Mouse (Mus musculus) heart, embryonic 15.5 days (tissue): Measurements from ENCODE around the gene Cdk10. TPM values are rescaled to one million over a fixed set of nuclear protein-coding genes. Genes with fewer than 3 reads are reported as not detected.

Experiments
- ATAC-seq: fragments of 200-750 bp; cut with Nextera tagmentation; replicated peaks from 2 replicates; pipeline ENCODE4 v1.8.0; 2017; ENCODE audit warnings: low read depth, moderate TSS enrichment; ENCODE audit not compliant: insufficient number of reproducible peaks, insufficient read depth, low FRiP score
- H3K27ac ChIP-seq: fragments of 300-500 bp; sonication (generic); 2 replicates; pipeline ENCODE4 v1.5.1; 2015; ENCODE audit warnings: mild to moderate bottlenecking, inconsistent platforms
- H3K27me3 ChIP-seq: fragments of 300-500 bp; sonication (generic); 2 replicates; pipeline ENCODE4 v1.6.1; 2015; ENCODE audit warnings: inconsistent platforms
- H3K36me3 ChIP-seq: fragments of 300-500 bp; sonication (generic); 2 replicates; pipeline ENCODE4 v1.6.1; 2015; ENCODE audit warnings: mild to moderate bottlenecking, inconsistent platforms
- H3K4me1 ChIP-seq: fragments of 300-500 bp; sonication (generic); replicated peaks from 2 replicates; pipeline ENCODE4 v1.6.1; 2015; ENCODE audit warnings: inconsistent platforms
- H3K4me2 ChIP-seq: fragments of 300-500 bp; sonication (generic); 2 replicates; pipeline ENCODE4 v1.6.1; 2015; ENCODE audit warnings: inconsistent platforms, mild to moderate bottlenecking, moderate library complexity
- H3K4me3 ChIP-seq: fragments of 300-500 bp; sonication (generic); 2 replicates; pipeline ENCODE4 v1.5.1; 2015; ENCODE audit warnings: mild to moderate bottlenecking, inconsistent platforms
- H3K9ac ChIP-seq: fragments of 300-500 bp; sonication (generic); 2 replicates; pipeline ENCODE4 v1.6.1; 2015; ENCODE audit warnings: mild to moderate bottlenecking, inconsistent platforms
- H3K9me3 ChIP-seq: fragments of 300-500 bp; sonication (generic); replicated peaks from 2 replicates; pipeline ENCODE4 v1.6.1; 2016; ENCODE audit warnings: inconsistent platforms
- WGBS: fragments of 180-500 bp; shearing (Covaris S2); methylation state at CpG from one replicate; pipeline ENCODE4 v1.1.7; 2015; ENCODE audit warnings: mixed read lengths; 5-methylcytosine and 5-hydroxymethylcytosine counted together
- polyA plus RNA-seq: library from polyadenylated mRNA; unstranded; fragments of >200 nt; fragmentation: Nextera tagmentation; extraction: Ambion mirVana; gene quantifications from 2 replicates; pipeline ENCODE4 v1.2.1, GENCODE M21; 2015

The Cdk10 gene
- polyA plus RNA-seq, 1 experiment from 2014 or later, result 17.7 TPM

DNA sequence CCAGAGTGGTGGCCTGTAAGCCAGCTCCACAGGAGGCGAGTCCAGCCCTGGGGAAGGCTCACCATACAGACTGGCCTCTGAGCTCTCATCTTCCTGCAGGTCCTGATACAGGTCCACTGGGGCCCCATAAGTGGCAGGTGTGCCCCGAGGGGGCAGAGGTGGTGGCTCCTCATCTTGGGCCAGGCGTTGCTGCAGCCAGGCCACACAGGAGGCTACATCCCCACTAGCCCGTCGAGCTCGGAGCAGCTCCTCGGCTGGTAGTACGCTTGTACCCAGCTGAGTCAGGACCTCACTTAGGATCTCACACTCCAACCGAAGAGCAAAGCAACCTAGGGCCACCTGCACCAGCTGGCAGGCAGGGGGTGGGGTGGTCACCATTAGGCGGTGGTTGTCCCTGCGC lies 9.1 kb downstream of the Cdk10 start:
- no peak overlapping the region for H3K27ac ChIP-seq
- H3K27me3 ChIP-seq, result peaks cover 35% of the 10 kb centered on the region
- H3K9ac ChIP-seq, result no peak overlapping the region
- H3K36me3 ChIP-seq, result peaks cover 3% of the 10 kb centered on the region; the same call in 1 of the 2 replicates
- H3K4me2 ChIP-seq, result no peak overlapping the region
- 72% methylated on average over 11 of the region's 11 CpGs for WGBS
- no peak overlapping the region for H3K4me3 ChIP-seq
- ATAC-seq, result no peak
- no peaks in the 10 kb centered on the region for H3K9me3 ChIP-seq
- H3K4me1 ChIP-seq, result peaks cover 17% of the 10 kb centered on the region

GRCm38 (mm10) chr8:123234918-123235519 lies 10.4 kb downstream of the Cdk10 start:
- no peak overlapping the region for H3K27ac ChIP-seq
- H3K4me1 ChIP-seq, result peaks cover 17% of the 10 kb centered on the region
- WGBS, result 36% methylated on average over 13 of the region's 13 CpGs
- peaks cover 35% of the 10 kb centered on the region for H3K27me3 ChIP-seq
- peak overlapping the region; percentile 65 for H3K9ac ChIP-seq
- no peaks in the 10 kb centered on the region for H3K36me3 ChIP-seq
- H3K9me3 ChIP-seq, result no peaks in the 10 kb centered on the region
- H3K4me3 ChIP-seq, result peak overlapping the region; percentile 67
- peak overlapping the region; percentile 97 for H3K4me2 ChIP-seq
- no peak for ATAC-seq

- Histone ChIP-seq H3K9ac (peak within 1 kb of the TSS; percentile 65), H3K9me3 (no peaks in the 10 kb centered on the region), H3K27ac (no peak within 1 kb of the TSS), H3K4me3 (peak within 1 kb of the TSS; percentile 67), H3K4me1 (peaks cover 17% of the 10 kb centered on the region), H3K36me3 (no peaks in the 10 kb centered on the region), H3K4me2 (peak within 1 kb of the TSS; percentile 97), H3K27me3 (peaks cover 35% of the 10 kb centered on the region)
- ATAC-seq, result peak; percentile 87
- 2% methylated on average over 57 of the region's 57 CpGs for WGBS
Measured at GRCm38 (mm10) chr8:123235520-123236497, 11.2 kb downstream of the Cdk10 start, which contains the start of gene Spata2l. Gene Spata2l, minus strand, starts transcription at chr8:123236233.

GRCm38 (mm10) chr8:123239398-123239797 lies 14.8 kb downstream of the Cdk10 start:
- H3K4me2 ChIP-seq, result no peak overlapping the region
- peaks cover 22% of the 10 kb centered on the region; the same call in 1 of the 2 replicates for H3K36me3 ChIP-seq
- no peak overlapping the region for H3K27ac ChIP-seq
- ATAC-seq, result no peak
- H3K9ac ChIP-seq, result no peak overlapping the region
- peaks cover 17% of the 10 kb centered on the region for H3K4me1 ChIP-seq
- H3K27me3 ChIP-seq, result peaks cover 26% of the 10 kb centered on the region
- WGBS, result 85% methylated on average over 10 of the region's 10 CpGs
- H3K4me3 ChIP-seq, result no peak overlapping the region
- H3K9me3 ChIP-seq, result no peaks in the 10 kb centered on the region

DNA sequence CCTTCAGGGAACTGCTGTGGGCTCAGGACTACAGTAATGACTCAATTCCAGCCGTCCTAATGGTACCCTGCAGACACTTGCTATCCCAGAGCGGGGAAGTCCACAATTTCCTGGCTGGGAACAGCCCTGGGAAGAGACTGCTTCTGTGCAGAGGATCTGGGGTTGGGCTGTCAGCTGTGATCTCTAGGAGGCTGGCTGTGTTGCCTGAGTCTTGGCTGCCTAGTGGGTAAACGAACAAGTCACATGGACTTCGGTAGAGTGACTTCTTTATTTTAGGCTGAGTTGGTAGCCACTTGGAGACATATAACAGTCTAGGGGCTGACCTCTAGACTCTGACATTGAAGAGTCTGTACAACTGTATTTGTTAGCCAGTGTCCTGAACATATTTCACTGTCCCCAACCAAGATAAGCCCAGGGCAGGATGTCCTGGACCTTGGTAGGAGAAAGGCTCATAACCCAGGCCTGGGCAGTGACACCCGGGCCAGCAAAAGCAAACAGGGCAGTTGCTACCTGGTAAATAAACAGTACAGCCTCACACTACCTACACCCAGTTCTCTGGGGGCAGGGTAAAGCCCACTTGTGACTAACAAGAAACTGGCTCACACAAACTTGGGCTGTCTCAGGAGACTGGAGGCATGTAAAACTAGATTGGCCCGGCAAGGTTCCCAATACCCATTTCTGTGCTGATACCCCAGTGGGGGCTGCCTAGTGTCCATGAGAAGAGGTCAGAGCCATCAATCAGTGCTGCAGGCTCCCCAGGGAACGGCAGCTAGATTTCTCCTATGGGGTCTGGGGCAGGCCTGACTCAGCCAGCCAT lies 17.7 kb downstream of the Cdk10 start:
- H3K9me3 ChIP-seq, result no peaks in the 10 kb centered on the region
- 81% methylated on average over 7 of the region's 7 CpGs for WGBS
- H3K27me3 ChIP-seq, result 0 out of 2 replicates have a peak, but pooled peaks cover under 1% of the 10 kb centered on the region

GRCm38 (mm10) chr8:123243053-123243452 lies 18.4 kb downstream of the Cdk10 start:
- Histone ChIP-seq H3K4me1 (no peaks in the 10 kb centered on the region), H3K9ac (no peak overlapping the region), H3K4me3 (no peak overlapping the region), H3K27ac (no peak overlapping the region), H3K27me3 (no peaks in the 10 kb centered on the region), H3K36me3 (peaks cover 58% of the 10 kb centered on the region), H3K4me2 (no peak overlapping the region), H3K9me3 (no peaks in the 10 kb centered on the region)
- 68% methylated on average over 11 of the region's 11 CpGs for WGBS
- ATAC-seq, result no peak; the same call in 1 of the 2 replicates

More for the DNA sequence above, 17.7 kb downstream of the Cdk10 start:
- H3K4me3 ChIP-seq, result no peak overlapping the region
- H3K4me1 ChIP-seq, result no peaks in the 10 kb centered on the region
- H3K9ac ChIP-seq, result no peak overlapping the region
- H3K4me2 ChIP-seq, result no peak overlapping the region
- peaks cover 51% of the 10 kb centered on the region for H3K36me3 ChIP-seq
- H3K27ac ChIP-seq, result no peak overlapping the region
- no peak for ATAC-seq

DNA sequence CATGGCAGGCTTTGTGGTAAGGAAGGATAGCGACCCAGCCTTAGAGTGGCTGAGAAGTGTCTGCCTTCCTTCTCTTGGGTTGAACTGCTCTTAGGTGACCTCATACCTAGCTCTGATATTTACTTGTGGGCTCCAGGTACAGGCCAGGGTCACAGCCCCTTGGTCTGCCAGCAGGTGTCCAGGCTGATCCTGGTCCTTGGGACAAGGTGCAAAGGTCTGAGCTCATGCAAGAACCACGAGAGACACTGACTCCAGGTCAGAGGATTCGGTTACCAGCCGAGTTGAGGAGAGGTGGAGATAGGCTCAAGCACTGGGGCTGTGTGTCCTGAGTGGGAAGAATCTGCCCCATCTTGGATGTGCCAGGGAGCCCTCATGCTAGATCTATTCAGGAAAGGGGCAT lies 19.7 kb downstream of the Cdk10 start:
- no peak overlapping the region for H3K9ac ChIP-seq
- no peak overlapping the region for H3K4me3 ChIP-seq
- ATAC-seq, result no peak
- H3K27ac ChIP-seq, result no peak overlapping the region
- no peaks in the 10 kb centered on the region for H3K27me3 ChIP-seq
- H3K4me1 ChIP-seq, result no peaks in the 10 kb centered on the region
- H3K36me3 ChIP-seq, result peaks cover 71% of the 10 kb centered on the region
- WGBS, result 89% methylated on average over 4 of the region's 4 CpGs
- no peak overlapping the region for H3K4me2 ChIP-seq
- H3K9me3 ChIP-seq, result no peaks in the 10 kb centered on the region

DNA sequence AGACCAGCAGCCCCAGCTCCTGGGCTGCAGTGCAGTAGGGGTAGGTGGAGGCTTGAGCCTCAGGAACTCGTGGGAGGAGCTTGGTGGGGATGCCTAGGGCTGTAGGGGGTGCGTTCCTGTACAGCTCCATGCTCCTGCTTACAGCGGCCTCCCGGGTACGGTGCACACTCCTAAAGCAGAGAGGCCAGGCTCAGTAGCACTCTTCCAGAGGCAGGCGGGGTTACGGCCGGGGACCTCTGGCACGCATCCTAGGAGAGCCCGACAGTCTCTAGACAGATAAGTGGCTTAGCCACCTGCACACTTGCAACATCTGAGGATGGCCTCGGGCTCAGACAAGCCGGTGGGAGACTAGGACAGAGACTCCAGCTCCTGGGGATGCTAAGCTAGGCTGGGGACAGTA lies 20.9 kb downstream of the Cdk10 start:
- peaks cover 76% of the 10 kb centered on the region for H3K36me3 ChIP-seq
- no peak overlapping the region for H3K9ac ChIP-seq
- WGBS, result 86% methylated on average over 12 of the region's 12 CpGs
- no peak overlapping the region for H3K4me2 ChIP-seq
- no peak for ATAC-seq
- H3K4me3 ChIP-seq, result no peak overlapping the region
- H3K4me1 ChIP-seq, result no peaks in the 10 kb centered on the region
- no peak overlapping the region for H3K27ac ChIP-seq
- H3K9me3 ChIP-seq, result no peaks in the 10 kb centered on the region
- no peaks in the 10 kb centered on the region for H3K27me3 ChIP-seq

GRCm38 (mm10) chr8:123247748-123248147 lies 23.1 kb downstream of the Cdk10 start:
- peaks cover 68% of the 10 kb centered on the region for H3K36me3 ChIP-seq
- WGBS, result 92% methylated on average over 6 of the region's 6 CpGs
- no peak overlapping the region for H3K9ac ChIP-seq
- no peak for ATAC-seq
- no peak overlapping the region for H3K4me2 ChIP-seq
- no peaks in the 10 kb centered on the region for H3K9me3 ChIP-seq
- no peak overlapping the region for H3K27ac ChIP-seq
- H3K4me1 ChIP-seq, result peaks cover 3% of the 10 kb centered on the region
- H3K4me3 ChIP-seq, result no peak overlapping the region
- no peaks in the 10 kb centered on the region for H3K27me3 ChIP-seq

DNA sequence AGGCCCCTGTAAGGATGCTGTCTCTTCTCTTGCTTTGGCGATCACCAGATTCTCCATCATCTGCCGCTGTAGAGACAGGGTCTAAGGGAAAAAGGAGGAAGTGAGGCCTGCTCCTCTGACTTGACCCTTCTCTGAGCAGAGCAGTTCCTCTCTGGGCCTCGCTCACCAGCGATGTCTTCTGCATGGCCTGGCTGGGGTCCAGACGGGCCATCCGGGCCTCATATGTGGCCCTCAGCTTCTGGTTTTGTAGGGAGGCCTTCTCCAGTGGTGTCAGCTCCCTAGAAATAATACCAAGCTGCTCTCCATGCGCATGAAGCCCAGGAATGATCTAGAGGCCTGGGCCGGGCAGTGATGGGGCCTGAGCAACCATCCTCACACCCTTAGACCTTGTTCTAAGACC lies 24.0 kb downstream of the Cdk10 start:
- 87% methylated on average over 8 of the region's 8 CpGs for WGBS
- no peaks in the 10 kb centered on the region for H3K9me3 ChIP-seq
- H3K4me1 ChIP-seq, result peaks cover 10% of the 10 kb centered on the region
- no peak overlapping the region for H3K4me3 ChIP-seq
- no peak overlapping the region for H3K27ac ChIP-seq
- H3K9ac ChIP-seq, result no peak overlapping the region
- no peaks in the 10 kb centered on the region for H3K27me3 ChIP-seq
- H3K36me3 ChIP-seq, result peaks cover 65% of the 10 kb centered on the region
- H3K4me2 ChIP-seq, result no peak overlapping the region
- no peak for ATAC-seq

GRCm38 (mm10) chr8:123250940-123251339 lies 26.3 kb downstream of the Cdk10 start:
- no peak for ATAC-seq
- Histone ChIP-seq H3K4me1 (peaks cover 21% of the 10 kb centered on the region), H3K27ac (no peak overlapping the region), H3K4me3 (no peak overlapping the region), H3K4me2 (no peak overlapping the region), H3K36me3 (peaks cover 45% of the 10 kb centered on the region), H3K27me3 (no peaks in the 10 kb centered on the region), H3K9me3 (no peaks in the 10 kb centered on the region), H3K9ac (no peak overlapping the region)
- 88% methylated on average over 5 of the region's 5 CpGs for WGBS
